Mouse (Mus musculus): Measurements from ENCODE around the gene Wdfy3.

DNA sequence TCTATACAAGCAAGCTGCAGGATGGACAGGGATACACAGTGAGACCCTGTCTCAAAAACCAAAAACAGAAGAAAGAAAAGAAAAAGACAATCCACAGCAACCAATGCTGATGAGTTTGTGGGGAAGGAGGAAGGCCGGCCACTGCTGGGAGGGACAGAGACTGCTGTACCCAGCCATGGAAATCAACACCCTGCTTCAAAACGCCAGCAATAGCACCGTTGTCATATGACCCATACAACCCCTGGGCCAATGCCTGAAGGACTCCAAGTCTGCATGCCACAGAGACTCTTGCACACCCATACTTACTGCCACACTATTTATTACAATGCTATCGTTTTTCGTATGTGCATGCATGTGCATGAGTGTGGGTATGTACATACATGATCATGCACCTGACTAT, 124.0 kb downstream of the Wdfy3 start:
- TF ChIP-seq CTCF (IDR thresholded peaks at IDR 0.05; ENCODE audit: extremely low read depth, insufficient read depth, low read length), result no peak
- TF ChIP-seq POLR2A (IDR thresholded peaks at IDR 0.05; ENCODE audit: extremely low read depth, insufficient read depth, low read length), result no peak
